ENCODE assay signal across 22 mouse cellular contexts in genomic region chr11:108157074-108157473, GRCm38 (mm10).
DNase-seq lines count a peak whose midpoint lies in the region; ATAC-seq and TF ChIP-seq lines count a peak whose summit lies in the region.
"Had no signal": no experiment of that assay in that cellular context is flagged by ENCODE, and none has a peak within 500 bp of the region (broad histone marks: within the 10 kb centered on the region; RNA-seq: fewer than 3 reads in every experiment).

No protein-coding gene starts in this region.

- no peaks in the 10 kb centered on the region for H3K27me3 ChIP-seq in kidney, embryonic 15.5 days
- no peaks in the 10 kb centered on the region for H3K27me3 ChIP-seq in kidney, adult 2 months (replicated peaks; ENCODE audit: control insufficient read depth, insufficient read depth, low read length)
- H3K27me3 ChIP-seq in CH12.LX (replicated peaks) = no peaks in the 10 kb centered on the region
- no peaks in the 10 kb centered on the region for H3K27me3 ChIP-seq in embryonic facial prominence, embryonic 10.5 days (replicated peaks; ENCODE audit: low read depth, poor library complexity, severe bottlenecking)
- H3K27me3 ChIP-seq: embryonic facial prominence, embryonic 12.5 days; forebrain, embryonic 13.5 days; forebrain, embryonic 15.5 days; Patski had no signal

- no peak overlapping the region for H3K9ac ChIP-seq in kidney, embryonic 15.5 days
- peak overlapping the region; percentile 11; the same call in 1 of the 2 replicates for H3K9ac ChIP-seq in CH12.LX (ENCODE audit: insufficient read depth, low read depth)
- H3K9ac ChIP-seq: embryonic facial prominence, embryonic 12.5 days; forebrain, embryonic 13.5 days; forebrain, embryonic 15.5 days; forebrain, postnatal 0 days had no signal

- 0 out of 2 replicates have a peak overlapping the region, but pooled peaks have one; percentile 14 for H3K27ac ChIP-seq in kidney, embryonic 15.5 days
- H3K27ac ChIP-seq in kidney, adult 2 months (ENCODE audit: insufficient read depth, low read depth, low read length) = no peak overlapping the region
- H3K27ac ChIP-seq in CH12.LX (ENCODE audit: insufficient read depth, low read depth) = peak overlapping the region; percentile 83
- 0 out of 2 replicates have a peak overlapping the region, but pooled peaks have one; percentile 19 for H3K27ac ChIP-seq in embryonic facial prominence, embryonic 10.5 days (replicated peaks)
- H3K27ac ChIP-seq: embryonic facial prominence, embryonic 12.5 days; forebrain, embryonic 13.5 days; forebrain, embryonic 15.5 days had no signal

- WGBS in kidney, embryonic 15.5 days = 73% methylated on average over 5 of the region's 5 CpGs
- 79% methylated on average over 5 of the region's 5 CpGs for WGBS in kidney, adult 2 months
- WGBS in embryonic facial prominence, embryonic 10.5 days = 95% methylated on average over 5 of the region's 5 CpGs

- TF ChIP-seq RAD21 in CH12.LX (IDR thresholded peaks at IDR 0.05; ENCODE audit: low read depth, low read length) = peak; percentile 2; the same call in 1 of the 2 replicates

- no peaks in the 10 kb centered on the region for H3K36me3 ChIP-seq in kidney, embryonic 15.5 days
- H3K36me3 ChIP-seq in kidney, adult 2 months (ENCODE audit: control insufficient read depth, insufficient read depth, low read length) = no peaks in the 10 kb centered on the region
- H3K36me3 ChIP-seq in CH12.LX (replicated peaks in 1 of 2; ENCODE audit: control insufficient read depth in 1 of 2, insufficient read depth in 1 of 2, low read length in 1 of 2) = peaks cover 5 to 28% of the 10 kb centered on the region in 2 experiments
- H3K36me3 ChIP-seq in embryonic facial prominence, embryonic 10.5 days (replicated peaks) = no peaks in the 10 kb centered on the region
- H3K36me3 ChIP-seq: embryonic facial prominence, embryonic 12.5 days; forebrain, embryonic 15.5 days; G1E had no signal

- in situ Hi-C loops in CH12.LX (cut with MboI; ENCODE audit: low pct_ligation_motif_present, low pct_unique_long_range_greater_than_20kb, low sequenced_read_pairs) = loop anchor here (5.0 kb wide), 1 partner anchor 45 kb away; no protein-coding TSS in a partner anchor

- H3K4me1 ChIP-seq in kidney, embryonic 15.5 days = peaks cover 37% of the 10 kb centered on the region
- no peaks in the 10 kb centered on the region for H3K4me1 ChIP-seq in kidney, adult 2 months (ENCODE audit: control insufficient read depth, insufficient read depth, low read length)
- peaks cover 39 to 65% of the 10 kb centered on the region in 2 experiments for H3K4me1 ChIP-seq in CH12.LX (ENCODE audit: control insufficient read depth in 1 of 2, insufficient read depth in 2 of 2)
- H3K4me1 ChIP-seq in embryonic facial prominence, embryonic 10.5 days = peaks cover 22% of the 10 kb centered on the region

- H3K9me3 ChIP-seq in kidney, embryonic 15.5 days (replicated peaks) = peaks cover 7% of the 10 kb centered on the region
- H3K9me3 ChIP-seq in CH12.LX (replicated peaks; ENCODE audit: low read length) = peaks cover 18% of the 10 kb centered on the region
- H3K9me3 ChIP-seq in embryonic facial prominence, embryonic 10.5 days = peaks cover 8% of the 10 kb centered on the region; the same call in 1 of the 2 replicates
- H3K9me3 ChIP-seq: embryonic facial prominence, embryonic 12.5 days; forebrain, embryonic 15.5 days had no signal

- no peak overlapping the region for H3K4me3 ChIP-seq in kidney, embryonic 15.5 days (replicated peaks)
- no peak overlapping the region for H3K4me3 ChIP-seq in kidney, adult 2 months (ENCODE audit: insufficient read depth, low read depth, low read length)
- no peak overlapping the region for H3K4me3 ChIP-seq in CH12.LX (replicated peaks in 1 of 3; ENCODE audit: low read depth in 2 of 3, low read length in 2 of 3, poor library complexity in 1 of 3)
- no peak overlapping the region for H3K4me3 ChIP-seq in embryonic facial prominence, embryonic 10.5 days
- H3K4me3 ChIP-seq: embryonic facial prominence, embryonic 12.5 days; forebrain, embryonic 13.5 days; forebrain, embryonic 15.5 days had no signal

- H3K4me2 ChIP-seq in kidney, embryonic 15.5 days = no peak overlapping the region
- H3K4me2 ChIP-seq in CH12.LX (ENCODE audit: insufficient read depth, low read depth, poor library complexity, severe bottlenecking) = peak overlapping the region; percentile 42
- H3K4me2 ChIP-seq: embryonic facial prominence, embryonic 12.5 days; forebrain, embryonic 13.5 days; forebrain, embryonic 15.5 days had no signal

- no peak for DNase-seq in kidney, adult 2 months
- DNase-seq in CH12.LX (ENCODE audit: extremely low read depth) = peak; percentile 79
- DNase-seq in embryonic facial prominence, embryonic 10.5 days (ENCODE audit: low spot score) = no peak
- no peak for DNase-seq in adrenal gland, postnatal 14 days
- DNase-seq in spleen, adult 18-20 months = no peak
- DNase-seq: adrenal gland, adult 8-10 months; adrenal gland, postnatal 25 days; cerebellum, adult 11 months; cerebellum, adult 18-20 months; cerebellum, adult 8-10 months; cerebellum, adult 9-11 months; cerebellum, postnatal 14 days; cerebellum, postnatal 36 days; embryo, embryonic 11 days; forebrain, postnatal 0 days had no signal

- H3K79me2 ChIP-seq in CH12.LX (replicated peaks; ENCODE audit: control insufficient read depth, extremely low read depth, insufficient read depth, poor library complexity, severe bottlenecking) = peaks cover 16% of the 10 kb centered on the region

- ATAC-seq in kidney, embryonic 15.5 days (replicated peaks; ENCODE audit: low FRiP score) = 0 out of 2 replicates have a peak, but pooled peaks have one; percentile 2
- ATAC-seq: activated CD4-positive, CD25-positive, alpha-beta regulatory T cell, adult 4 months; forebrain, embryonic 13.5 days; forebrain, embryonic 15.5 days; forebrain, postnatal 0 days; Patski had no signal

- no peak for TF ChIP-seq CTCF in kidney, adult 2 months (conservative IDR thresholded peaks at IDR 0.05; ENCODE audit: insufficient read depth, insufficient read length, low read depth, low read length)
- TF ChIP-seq CTCF in CH12.LX (conservative IDR thresholded peaks at IDR 0.05 in 1 of 2, IDR thresholded peaks at IDR 0.05 in 1 of 2; ENCODE audit: low read depth in 2 of 2, low read length in 2 of 2) = no peak

- TF ChIP-seq POLR2A in kidney, adult 2 months (IDR thresholded peaks at IDR 0.05; ENCODE audit: low read depth, low read length) = no peak
- TF ChIP-seq POLR2A in CH12.LX (IDR thresholded peaks at IDR 0.05; ENCODE audit: low read depth, low read length) = 0 out of 2 replicates have a peak, but pooled peaks have one; percentile 7

- dilution Hi-C loops in CH12.LX (cut with MboI; ENCODE audit: extremely low pct_ligation_motif_present, extremely low pct_unique_long_range_greater_than_20kb, low sequenced_read_pairs) = no loop called here

- TF ChIP-seq EP300 in CH12.LX (IDR thresholded peaks at IDR 0.05; ENCODE audit: low read length) = peak; percentile 93

TF ChIP-seq in CH12.LX, 34 proteins besides CTCF, POLR2A, EP300 and RAD21 (continues in another document):
- TF ChIP-seq TCF12 (IDR thresholded peaks at IDR 0.05; ENCODE audit: low read depth, low read length) (peak; percentile 81), RCOR1 (conservative IDR thresholded peaks at IDR 0.05; ENCODE audit: low read depth, low read length) (no peak), CHD2 (IDR thresholded peaks at IDR 0.05; ENCODE audit: low read length) (peak; percentile 39; the same call in 1 of the 2 replicates), MAX (IDR thresholded peaks at IDR 0.05; ENCODE audit: low read length) (peak; percentile 74; the same call in 1 of the 2 replicates), SMC3 (IDR thresholded peaks at IDR 0.05; ENCODE audit: low read depth, low read length) (no peak; the same call in 1 of the 2 replicates), PAX5 (IDR thresholded peaks at IDR 0.05; ENCODE audit: low read length) (no peak), ZNF384 (IDR thresholded peaks at IDR 0.05; ENCODE audit: low read depth, low read length) (peak; percentile 65), MYC (IDR thresholded peaks at IDR 0.05; ENCODE audit: low read depth, low read length) (peak; percentile 54; the same call in 1 of the 2 replicates), KAT2A (IDR thresholded peaks at IDR 0.05; ENCODE audit: insufficient replicate concordance, low read length) (0 out of 2 replicates have a peak, but pooled peaks have one; percentile 53), BHLHE40 (IDR thresholded peaks at IDR 0.05; ENCODE audit: low read depth, low read length) (peak; percentile 95), JUN (IDR thresholded peaks at IDR 0.05; ENCODE audit: insufficient read depth, low read depth, low read length) (peak; percentile 73), ELF1 (IDR thresholded peaks at IDR 0.05; ENCODE audit: low read depth, low read length) (peak; percentile 12; the same call in 1 of the 2 replicates), HCFC1 (IDR thresholded peaks at IDR 0.05; ENCODE audit: low read depth, low read length) (no peak), NELFE (IDR thresholded peaks at IDR 0.05; ENCODE audit: low read depth, low read length) (no peak), MAFK (IDR thresholded peaks at IDR 0.05; ENCODE audit: insufficient replicate concordance, low read length) (0 out of 2 replicates have a peak, but pooled peaks have one; percentile 3), NRF1 (IDR thresholded peaks at IDR 0.05; ENCODE audit: low read depth, low read length) (no peak), JUND (conservative IDR thresholded peaks at IDR 0.05; ENCODE audit: low read depth, low read length) (peak; percentile 67), ZKSCAN1 (IDR thresholded peaks at IDR 0.05; ENCODE audit: borderline replicate concordance, low read depth, low read length) (no peak), MEF2A (IDR thresholded peaks at IDR 0.05; ENCODE audit: borderline replicate concordance, low read depth, low read length) (peak; percentile 98), SIN3A (IDR thresholded peaks at IDR 0.05; ENCODE audit: low read length) (peak; percentile 62; the same call in 1 of the 2 replicates), IRF4 (IDR thresholded peaks at IDR 0.05; ENCODE audit: low read depth, low read length) (peak; percentile 91), TBP (conservative IDR thresholded peaks at IDR 0.05; ENCODE audit: low read depth, low read length) (0 out of 2 replicates have a peak, but pooled peaks have one; percentile 37), MAZ (IDR thresholded peaks at IDR 0.05; ENCODE audit: low read depth, low read length) (no peak), CHD1 (IDR thresholded peaks at IDR 0.05; ENCODE audit: low read depth, low read length) (0 out of 2 replicates have a peak, but pooled peaks have one; percentile 1), E2F4 (IDR thresholded peaks at IDR 0.05; ENCODE audit: insufficient replicate concordance, low read depth, low read length) (no peak), POLR2AphosphoS2 (IDR thresholded peaks at IDR 0.05; ENCODE audit: low read depth, low read length) (no peak), MXI1 (IDR thresholded peaks at IDR 0.05; ENCODE audit: low read depth, low read length) (no peak), ZMIZ1 (IDR thresholded peaks at IDR 0.05; ENCODE audit: low read depth, low read length) (no peak; the same call in 1 of the 2 replicates)
